Mouse (Mus musculus): ENCODE measurements around the gene Cd164l2.

- no peak for TF ChIP-seq CTCF (IDR thresholded peaks at IDR 0.05; ENCODE audit: low read depth)
- TF ChIP-seq EP300 (IDR thresholded peaks at IDR 0.05; ENCODE audit: low read depth) = no peak
These were observed 8.7 kb downstream of the Cd164l2 start for GRCm38 (mm10) chr4:133220656-133221055.

Measured in liver, embryonic 14.5 days (tissue).